Mouse (Mus musculus) CD4-positive, CD25-positive, alpha-beta regulatory T cell (primary cell): ENCODE data around the gene Rnf121. TPM values are rescaled to one million over a fixed set of nuclear protein-coding genes. Genes with fewer than 3 reads are reported as not detected.

Experiments used
- polyA plus RNA-seq: library from polyadenylated mRNA; unstranded; fragments of 100-300 nt; shearing (Covaris generic); gene quantifications from one replicate; pipeline ENCODE4 v1.2.1, GENCODE M21; 2017

Rnf121 gene
- 21.9 TPM for polyA plus RNA-seq

DNA sequence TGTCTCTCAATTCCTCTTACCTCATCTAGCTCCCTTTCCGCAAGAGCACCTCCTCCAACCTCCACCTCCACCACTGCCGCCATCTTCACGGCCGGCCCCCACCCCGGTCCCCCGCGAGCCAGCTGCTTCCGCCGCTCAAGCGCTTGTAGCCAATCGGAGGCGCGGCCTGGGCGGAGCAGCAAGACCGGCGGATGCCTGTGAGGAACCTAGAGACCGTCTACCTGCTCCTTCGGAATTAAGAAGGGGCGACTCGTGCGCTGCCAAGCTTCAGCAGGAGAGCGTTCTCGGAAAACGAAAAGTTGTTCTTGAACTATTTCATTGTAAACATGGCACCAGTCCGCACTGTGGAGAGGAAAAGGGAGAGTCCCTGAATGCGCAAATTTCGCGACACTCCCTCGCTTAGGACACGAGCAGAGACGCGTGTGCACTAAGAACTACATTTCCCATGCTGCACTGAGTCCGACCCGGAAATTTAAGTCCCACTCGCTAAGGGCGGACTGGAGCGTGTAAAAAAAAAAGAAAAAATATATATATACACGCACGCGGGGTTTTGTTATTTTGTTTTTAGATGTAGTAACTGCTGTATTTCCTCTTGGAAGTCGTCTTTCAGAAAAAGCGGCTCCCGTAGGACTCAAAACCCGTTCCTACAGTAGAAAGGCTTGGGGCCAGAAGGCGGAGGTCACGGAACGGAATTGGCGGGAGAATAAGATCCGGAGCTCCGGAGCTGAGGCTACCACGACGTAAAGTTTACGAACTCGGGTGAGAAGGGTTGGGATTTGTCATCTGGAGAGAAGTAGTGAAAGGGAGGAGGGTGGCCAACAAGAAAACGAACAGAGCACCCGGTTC, at the start of gene Rnf121, which contains the start of the genes Xndc1 and Xntrpc:
Rnf121 (minus strand) TSS at position 424 of the 846 bp plus-strand sequence.
Xndc1 (plus strand) TSS at position 466 of the 846 bp plus-strand sequence.
Xntrpc (plus strand) TSS at position 668 of the 846 bp plus-strand sequence.

GRCm38 (mm10) chr7:102109171-102109570, 43.9 kb upstream of the Rnf121 start, which contains the start of gene Art5:
Gene Art5 (minus strand): TSS chr7:102109489.

GRCm38 (mm10) chr7:102101487-102101886, 36.2 kb upstream of the Rnf121 start, which contains the start of gene Art1:
Gene Art1 (plus strand): TSS chr7:102101743.

DNA sequence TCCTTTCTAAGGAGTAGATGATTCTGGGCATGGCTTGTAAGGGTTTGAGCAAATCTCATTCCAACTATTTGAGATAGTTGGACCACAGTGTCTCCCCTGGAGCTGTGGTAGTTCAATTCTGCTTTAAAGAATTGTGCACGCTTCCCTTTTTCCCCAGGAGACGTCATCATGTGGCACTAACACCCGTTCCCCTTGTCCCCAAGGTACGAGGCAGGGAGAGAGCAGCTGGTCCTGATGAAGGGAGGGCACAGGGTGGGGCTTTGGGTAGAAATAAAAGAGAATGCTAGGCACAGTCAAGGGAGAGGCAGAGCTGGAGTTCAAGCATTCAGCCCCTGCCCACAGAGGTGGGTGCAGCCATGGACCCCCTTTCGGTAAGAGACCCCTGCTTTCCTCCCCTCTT, 17.5 kb upstream of the Rnf121 start, which contains the start of gene Trpc2:
Trpc2 (plus strand) TSS at position 301 of the 400 bp plus-strand sequence.

DNA sequence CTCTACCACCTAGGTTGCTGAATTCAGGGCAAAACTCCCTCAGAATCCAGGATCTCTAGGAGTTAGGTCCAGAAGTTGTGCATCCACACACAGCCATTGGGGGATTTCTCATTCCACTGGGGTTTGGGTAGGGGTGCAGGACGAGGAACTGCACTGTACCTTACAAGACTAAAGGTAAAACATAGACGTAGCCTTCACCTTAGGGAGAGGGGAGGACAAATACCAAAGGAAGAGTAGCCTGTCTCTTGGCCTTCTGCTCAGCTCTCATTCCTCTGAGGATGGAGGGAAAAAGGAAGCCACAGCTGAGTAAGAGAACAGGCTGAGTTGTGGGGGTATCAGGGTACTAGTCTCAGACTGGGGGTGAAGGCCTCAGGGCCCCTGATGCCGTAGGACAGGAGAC, 46.7 kb downstream of the Rnf121 start, which contains the start of gene Il18bp:
Il18bp (minus strand) TSS at position 101 of the 400 bp plus-strand sequence.

Other genes starting within 250 kb of the Rnf121 start
- gene Phox2a, start 247.2 kb downstream of the Rnf121 start, polyA plus RNA-seq: not detected
- gene Inppl1, start 227.2 kb downstream of the Rnf121 start, polyA plus RNA-seq: 7.6 TPM
- gene Folr2, start 208.3 kb downstream of the Rnf121 start, polyA plus RNA-seq: 0.45 TPM
- 45.9 TPM for gene Anapc15, start 201.8 kb downstream of the Rnf121 start, polyA plus RNA-seq
- not detected for gene Folr1, start 194.7 kb downstream of the Rnf121 start, polyA plus RNA-seq
- gene Lamtor1, start 159.6 kb downstream of the Rnf121 start, polyA plus RNA-seq: 138 TPM
- 0.77 TPM for gene Tomt, start 159.1 kb downstream of the Rnf121 start, polyA plus RNA-seq
- gene Lrrc51, start 131.6 kb downstream of the Rnf121 start, polyA plus RNA-seq: 3.8 TPM
- gene Numa1, start 131.4 kb downstream of the Rnf121 start, polyA plus RNA-seq: 153 TPM
- 6.2 TPM for gene Il18bp, start 46.8 kb downstream of the Rnf121 start, polyA plus RNA-seq
- 29.7 TPM for gene Xndc1, start within 50 bp of the Rnf121 start, polyA plus RNA-seq
- gene Xntrpc, start 244 bp upstream of the Rnf121 start, polyA plus RNA-seq: 0.99 TPM
- not detected for gene Trpc2, start 17.6 kb upstream of the Rnf121 start, polyA plus RNA-seq
- 0.12 TPM for gene Art1, start 36.3 kb upstream of the Rnf121 start, polyA plus RNA-seq
- 0.92 TPM for gene Art5, start 44.0 kb upstream of the Rnf121 start, polyA plus RNA-seq
- not detected for gene Chrna10, start 51.4 kb upstream of the Rnf121 start, polyA plus RNA-seq
- gene Nup98, start 144.7 kb upstream of the Rnf121 start, polyA plus RNA-seq: 29.6 TPM
- 46.9 TPM for gene Pgap2, start 144.7 kb upstream of the Rnf121 start, polyA plus RNA-seq
- gene Rhog, start 190.6 kb upstream of the Rnf121 start, polyA plus RNA-seq: 280 TPM
- gene Stim1, start 202.3 kb upstream of the Rnf121 start, polyA plus RNA-seq: 86.5 TPM